Mouse (Mus musculus) brain, embryonic 14.5 days (tissue): ENCODE data around the gene Ptpra.

ENCODE experiments used
- CTCF ChIP-seq: fragments of 200-500 bp; IDR thresholded peaks from 2 replicates; pipeline ENCODE4 v1.5.1; 2012; ENCODE audit warnings: inconsistent platforms, mild to moderate bottlenecking, moderate library complexity, borderline replicate concordance; ENCODE audit not compliant: insufficient read depth, insufficient read length; ENCODE audit errors: extremely low read depth
- POLR2A ChIP-seq: fragments of 200-500 bp; IDR thresholded peaks from 2 replicates; pipeline ENCODE4 v1.6.1; 2012; ENCODE audit warnings: mild to moderate bottlenecking, inconsistent platforms, borderline replicate concordance; ENCODE audit not compliant: poor library complexity, insufficient read depth, insufficient read length, severe bottlenecking; ENCODE audit errors: extremely low read depth

GRCm38 (mm10) chr2:130579791-130580190 is 129.7 kb downstream of the Ptpra start:
- no peak for TF ChIP-seq CTCF
- no peak for TF ChIP-seq POLR2A
